Mouse (Mus musculus) layer of hippocampus, adult 9-11 months (tissue): Measurements from ENCODE around the gene Mafk.

ENCODE experiments used
- DNase-seq: peaks from one replicate; pipeline ENCODE4 v3.0.0; 2022

Mafk gene

DNA sequence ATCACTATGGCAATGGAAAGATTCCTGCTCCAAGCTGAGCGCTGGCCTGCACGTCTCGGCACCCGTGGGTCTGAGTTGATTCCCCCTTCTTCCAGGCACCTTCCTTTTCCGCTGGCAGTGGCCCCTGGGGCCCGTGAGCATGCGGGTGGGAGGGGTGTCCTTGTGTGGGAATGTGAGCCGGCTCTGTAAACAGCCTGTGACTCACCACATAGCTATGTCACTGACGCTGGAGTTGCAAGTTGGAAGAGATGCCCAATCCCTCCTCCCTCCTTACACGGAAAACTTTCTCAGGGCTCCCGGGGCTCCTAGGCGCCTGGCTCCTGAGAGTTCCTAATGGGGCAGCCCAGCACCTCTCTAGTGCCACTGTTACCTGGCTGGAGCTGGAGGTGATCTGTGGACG is 5.6 kb downstream of the Mafk start:
- peak; percentile 54 for DNase-seq

DNA sequence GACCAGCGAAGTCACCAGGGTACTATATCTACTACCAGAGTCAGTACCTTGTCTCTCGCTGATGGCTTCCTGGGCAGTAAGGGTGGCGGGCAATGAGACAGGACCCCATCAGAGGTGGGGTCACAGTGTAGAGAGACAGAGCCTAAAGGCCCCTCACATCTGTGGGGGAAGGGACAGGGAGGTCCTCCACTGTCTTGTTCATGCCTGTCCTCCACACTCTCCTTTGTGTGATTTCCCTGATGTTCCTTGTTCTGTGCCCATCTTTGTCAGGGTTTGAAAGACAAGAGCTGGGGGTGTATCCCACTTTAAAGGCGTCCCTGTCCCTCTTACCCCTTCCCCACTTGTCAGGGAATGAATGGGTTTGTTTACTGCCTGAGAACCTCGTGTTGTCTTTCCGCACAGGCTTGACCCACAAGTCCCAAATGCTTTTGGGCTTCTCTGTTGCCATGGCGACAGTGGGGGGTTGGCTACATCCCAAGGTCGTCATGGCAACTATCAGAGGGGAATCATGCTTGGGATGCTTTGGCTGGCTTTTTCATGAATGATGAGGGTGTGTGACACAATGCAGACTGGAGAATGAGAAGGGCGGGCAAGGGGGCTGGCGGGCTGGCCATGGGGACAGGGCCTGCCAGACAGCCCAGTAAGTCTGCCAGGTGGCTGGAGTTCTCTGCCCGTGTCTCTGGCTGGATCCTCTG is 6.3 kb downstream of the Mafk start:
- DNase-seq: peak; percentile 84

DNA sequence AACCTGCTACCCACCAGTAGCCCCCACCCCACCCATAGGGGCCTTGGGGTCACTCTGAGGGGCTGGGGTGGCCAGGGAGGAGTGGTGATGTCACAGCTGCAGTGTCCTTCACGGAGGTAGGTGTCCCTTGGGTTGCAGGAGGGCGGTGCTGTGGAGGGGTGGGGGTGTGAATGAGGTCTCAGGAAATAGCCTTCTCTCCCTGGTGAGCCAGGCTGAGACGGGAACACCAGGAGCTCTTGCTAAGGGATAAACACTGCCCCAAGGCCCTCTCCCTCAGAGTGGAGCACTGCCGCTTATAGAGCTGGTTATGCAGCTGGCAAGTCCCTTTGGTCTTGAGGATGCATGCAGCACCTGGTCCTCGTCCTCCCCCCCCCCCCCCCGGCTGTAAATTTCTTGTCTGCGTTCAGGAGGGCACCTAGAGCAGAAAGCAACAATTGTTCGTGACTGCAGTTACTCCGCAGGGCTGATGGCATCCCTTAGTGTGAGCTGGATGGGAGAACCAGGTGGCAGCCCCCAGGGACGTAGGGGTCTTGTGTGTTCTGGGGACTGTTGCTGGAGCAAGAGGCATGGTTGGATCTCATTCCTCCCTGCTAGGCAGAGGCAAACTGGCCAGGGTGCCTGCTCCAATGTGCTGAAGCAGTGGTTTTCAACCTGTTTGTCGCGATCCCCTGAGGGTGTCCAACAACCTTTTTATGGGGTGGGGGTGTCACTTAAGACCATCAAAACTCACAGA is 7.0 kb downstream of the Mafk start:
- no peak for DNase-seq

DNA sequence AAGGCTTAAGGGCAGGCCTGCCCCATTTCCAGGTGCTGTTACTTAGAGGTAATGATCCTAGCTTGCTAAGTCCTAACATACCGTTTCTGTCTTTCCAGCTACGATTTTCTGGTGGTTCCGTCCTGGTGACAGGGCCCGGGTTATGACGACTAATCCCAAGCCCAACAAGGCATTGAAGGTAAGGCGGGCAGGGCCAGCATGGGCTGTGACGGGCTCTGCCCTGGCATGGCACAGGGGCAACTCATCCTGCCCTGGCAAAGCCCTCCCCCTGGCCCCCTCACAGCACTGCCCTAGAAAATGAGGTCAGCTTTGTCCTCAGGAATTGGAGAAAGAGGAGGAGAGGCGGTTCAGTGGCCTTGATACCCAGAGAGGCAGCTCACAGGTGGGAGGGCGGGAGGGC is 7.7 kb downstream of the Mafk start:
- DNase-seq: no peak

DNA sequence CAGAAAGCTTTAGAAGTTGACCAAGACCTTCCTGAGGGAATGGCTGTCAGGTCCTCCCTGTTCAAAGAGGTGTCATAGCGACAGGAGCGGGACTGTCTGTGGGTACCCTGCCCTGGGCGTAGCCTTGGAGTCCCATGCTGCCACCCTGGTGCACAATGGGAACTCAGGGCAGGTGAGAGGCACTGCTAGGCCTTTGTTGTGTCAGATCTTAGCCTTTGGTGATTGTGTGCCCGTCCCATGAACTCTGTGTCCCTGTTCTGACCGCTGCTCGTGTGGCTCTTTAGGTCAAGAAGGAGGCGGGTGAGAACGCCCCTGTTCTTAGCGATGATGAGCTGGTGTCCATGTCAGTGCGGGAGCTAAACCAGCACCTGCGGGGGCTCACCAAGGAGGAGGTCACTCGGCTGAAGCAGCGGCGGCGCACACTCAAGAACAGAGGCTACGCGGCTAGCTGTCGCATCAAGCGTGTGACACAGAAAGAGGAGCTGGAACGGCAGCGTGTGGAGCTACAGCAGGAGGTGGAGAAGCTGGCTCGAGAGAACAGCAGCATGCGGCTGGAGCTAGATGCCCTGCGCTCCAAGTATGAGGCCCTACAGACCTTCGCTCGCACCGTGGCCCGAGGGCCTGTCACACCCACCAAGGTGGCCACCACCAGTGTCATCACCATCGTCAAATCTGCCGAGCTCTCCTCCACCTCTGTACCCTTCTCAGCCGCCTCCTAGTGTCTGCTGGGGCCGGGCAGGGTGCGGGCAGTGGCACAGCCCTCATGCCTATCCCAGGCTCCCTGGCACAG is 8.7 kb downstream of the Mafk start:
- no peak for DNase-seq

DNA sequence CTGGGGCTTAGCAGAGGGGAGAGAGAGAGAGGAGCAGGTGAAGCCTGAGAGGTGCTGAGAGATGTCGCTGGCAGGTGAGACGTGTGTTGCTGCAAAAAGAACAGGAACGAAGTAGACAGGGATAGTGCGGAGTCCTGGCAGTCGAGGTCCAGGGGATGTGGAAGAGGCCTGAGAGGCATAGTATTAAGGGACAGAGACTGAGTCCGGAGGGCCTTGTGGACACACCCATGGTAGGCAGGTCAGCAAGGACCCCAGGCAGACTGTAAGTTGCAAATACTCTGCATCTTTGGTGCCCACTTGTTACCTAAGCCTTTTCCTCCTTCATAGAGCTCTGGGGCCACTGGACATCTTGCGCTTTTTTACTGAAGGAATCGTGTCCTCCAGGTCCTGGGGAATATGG is 9.9 kb downstream of the Mafk start:
- no peak for DNase-seq

DNA sequence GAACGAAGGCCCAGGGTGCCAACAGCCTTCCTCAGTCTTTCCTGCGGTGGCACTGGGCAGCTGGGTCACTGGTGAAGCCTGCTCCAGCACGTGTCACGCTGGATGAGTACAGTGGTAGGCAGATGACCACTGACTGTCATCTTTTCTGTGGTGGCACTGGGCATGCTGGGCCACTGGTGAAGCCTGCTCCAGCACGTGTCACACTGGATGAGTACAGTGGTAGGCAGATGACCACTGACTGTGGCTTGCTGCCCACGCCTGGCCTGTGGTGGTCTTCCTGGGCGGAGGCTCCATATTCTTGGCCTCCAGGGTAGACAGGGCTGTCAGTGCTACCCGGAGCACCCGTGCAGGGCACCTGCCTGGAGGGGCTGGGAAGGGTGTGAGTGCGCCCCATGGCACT is 10.6 kb downstream of the Mafk start:
- no peak for DNase-seq

DNA sequence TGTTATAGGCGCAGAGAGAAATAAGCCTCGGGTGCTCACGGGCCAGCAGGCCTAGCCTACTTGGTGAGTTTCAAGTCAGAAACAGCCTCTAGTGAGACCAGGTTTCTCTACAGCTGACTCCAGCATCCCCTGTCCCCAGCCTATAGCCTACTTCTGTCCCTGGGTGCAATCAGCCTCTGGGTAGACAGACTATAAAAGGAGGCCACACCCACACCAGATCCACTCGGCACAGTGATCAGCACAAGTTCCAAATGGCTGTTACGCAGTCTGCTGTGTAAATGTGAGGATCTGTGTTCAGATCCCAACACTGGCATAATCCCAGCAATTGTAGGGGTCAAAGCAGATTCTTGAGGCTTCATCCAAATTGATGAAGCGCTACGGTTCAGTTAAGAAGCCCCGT is 11.9 kb downstream of the Mafk start:
- no peak for DNase-seq

DNA sequence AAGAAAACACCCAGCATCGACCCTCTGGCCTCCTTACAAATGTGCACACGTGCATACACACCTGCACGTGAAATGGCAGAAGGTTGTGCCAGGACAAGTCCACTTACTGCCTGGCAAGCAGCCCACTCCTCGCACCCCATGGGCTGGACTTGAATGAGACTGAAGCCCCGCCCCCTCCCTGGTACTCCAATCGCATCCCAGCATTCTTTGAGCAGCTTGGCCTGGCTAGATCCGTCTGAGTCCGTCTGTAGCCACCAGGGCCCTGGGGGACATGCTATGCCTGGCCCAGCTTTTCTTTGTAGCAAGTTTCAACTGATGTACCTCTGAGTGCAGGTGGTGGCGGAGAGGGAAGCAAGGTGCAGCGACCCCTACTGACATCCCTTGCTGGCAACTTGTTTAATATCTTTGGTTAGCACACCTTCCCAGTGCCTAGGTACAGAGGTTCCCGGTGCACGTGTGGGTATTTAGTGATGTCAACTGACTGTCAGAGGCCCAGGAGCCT is 12.3 kb downstream of the Mafk start:
- no peak for DNase-seq

DNA sequence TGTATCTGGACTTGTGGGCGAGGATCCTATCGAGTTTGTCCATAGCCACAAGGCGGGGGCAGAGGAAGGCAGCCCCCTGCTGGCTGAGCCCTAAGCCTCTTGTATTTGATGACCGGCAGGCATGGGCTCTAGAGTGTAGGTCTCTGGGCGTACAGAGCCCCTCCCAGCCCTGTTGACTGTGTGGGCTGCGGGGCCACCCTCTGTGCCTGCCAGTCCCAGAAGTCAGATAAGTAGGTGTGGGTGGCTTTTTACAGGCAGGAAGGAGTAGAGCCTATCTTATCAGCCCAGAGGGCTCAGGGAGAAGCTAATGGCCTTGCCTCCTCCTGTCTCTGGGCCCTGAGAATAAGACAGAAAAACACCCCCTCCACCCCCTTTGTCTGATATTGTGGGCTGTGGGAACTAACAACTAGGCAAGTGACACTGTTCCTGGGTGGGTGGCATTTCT is 12.8 kb downstream of the Mafk start:
- DNase-seq: no peak

DNA sequence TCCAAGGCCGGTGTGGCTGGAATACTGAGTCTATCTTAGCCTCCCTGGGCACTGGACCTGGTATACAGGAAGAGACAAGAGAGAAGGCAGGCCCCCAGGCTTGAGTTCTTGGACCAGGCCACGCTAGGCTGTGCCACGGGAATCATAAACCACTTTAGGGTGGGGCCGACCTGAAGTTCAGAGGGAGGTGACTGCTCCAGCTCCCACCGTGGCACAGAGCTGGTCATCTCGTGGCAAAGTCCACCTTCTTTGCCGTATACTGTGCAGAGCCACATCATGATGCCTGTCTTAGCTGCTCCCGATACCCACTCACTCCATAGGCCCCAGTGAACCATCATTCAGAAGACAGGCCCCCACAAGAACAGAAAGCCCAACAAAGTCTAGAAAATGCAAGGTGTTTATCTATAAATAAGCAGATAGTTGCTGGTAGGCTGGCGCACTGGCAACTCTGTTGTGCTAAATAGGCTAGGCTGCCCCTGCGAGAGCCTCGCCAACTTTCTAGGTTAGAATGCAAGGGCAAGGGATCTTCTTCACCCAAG is 13.3 kb downstream of the Mafk start:
- DNase-seq: no peak

DNA sequence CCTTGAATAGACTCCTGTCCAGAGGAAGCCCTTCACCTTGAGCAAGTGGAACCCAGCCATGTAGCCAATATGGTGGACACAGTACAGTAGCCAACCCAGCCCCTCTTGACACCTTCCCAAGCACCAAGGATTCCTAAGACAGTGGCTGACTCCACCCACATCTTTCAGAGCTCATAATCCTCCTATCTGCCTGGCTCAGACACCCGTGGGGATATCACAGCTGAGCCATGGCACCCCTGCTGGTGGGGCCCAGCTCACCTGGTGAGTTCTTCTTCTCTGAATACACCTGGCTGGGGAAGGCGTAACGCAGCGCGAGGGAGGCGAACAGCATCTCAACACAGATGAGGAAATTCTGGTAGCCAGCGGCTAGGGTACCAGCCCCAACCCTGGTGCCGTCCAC is 14.6 kb downstream of the Mafk start:
- no peak for DNase-seq

DNA sequence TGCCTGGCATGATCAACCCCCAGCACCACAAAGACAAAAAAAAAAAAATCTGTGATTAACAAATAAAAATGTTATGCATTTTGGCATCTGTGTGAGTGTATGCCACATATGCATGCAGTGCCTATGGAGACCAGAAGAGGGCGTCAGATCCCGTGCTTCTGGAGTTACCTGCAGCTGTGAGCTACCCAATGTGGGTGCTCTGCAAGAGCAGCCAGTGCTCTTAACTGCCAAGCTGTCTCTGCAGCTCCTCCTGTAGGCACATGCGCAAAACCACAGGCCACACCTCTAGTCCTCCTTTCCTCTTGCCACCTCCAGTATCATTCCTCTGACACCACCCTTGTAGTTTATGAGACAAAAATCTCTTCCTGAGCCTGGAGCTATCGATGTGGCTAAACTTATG is 18.1 kb downstream of the Mafk start:
- DNase-seq: no peak

DNA sequence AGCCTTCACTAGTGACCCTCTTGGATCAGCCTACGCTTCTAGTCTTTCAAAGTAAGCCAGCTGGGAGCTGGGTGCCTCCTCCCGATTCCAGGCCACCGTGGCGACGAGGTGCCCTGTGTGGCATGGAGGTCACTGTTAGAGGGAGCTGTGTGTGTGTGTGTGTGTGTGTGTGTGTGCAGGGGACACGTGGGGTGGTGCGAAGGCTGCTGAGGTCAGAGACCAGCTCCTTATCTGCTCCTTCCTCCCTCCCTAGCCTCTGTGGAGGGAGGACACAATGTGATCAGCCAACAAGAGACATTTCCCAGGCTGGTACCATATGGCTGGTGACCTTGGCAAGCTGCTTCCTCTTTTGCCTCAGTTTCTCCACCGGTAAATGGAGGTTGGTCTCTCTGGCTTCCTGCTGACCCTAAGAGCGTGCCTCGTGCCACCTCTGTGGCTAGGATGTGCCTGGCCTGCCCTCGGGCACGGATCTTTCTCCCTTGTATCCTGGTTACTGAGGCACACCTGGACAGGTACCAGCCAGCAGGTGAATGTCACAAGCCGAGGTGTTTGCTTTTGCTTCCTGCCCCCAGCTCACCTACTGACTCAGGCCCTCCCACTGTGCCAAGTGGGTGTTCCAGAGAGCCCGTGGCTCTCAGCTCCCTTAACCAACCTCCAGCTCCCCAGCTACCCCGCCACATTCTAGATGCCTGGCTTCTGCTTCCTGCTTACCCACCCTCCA is 20.5 kb downstream of the Mafk start:
- no peak for DNase-seq

DNA sequence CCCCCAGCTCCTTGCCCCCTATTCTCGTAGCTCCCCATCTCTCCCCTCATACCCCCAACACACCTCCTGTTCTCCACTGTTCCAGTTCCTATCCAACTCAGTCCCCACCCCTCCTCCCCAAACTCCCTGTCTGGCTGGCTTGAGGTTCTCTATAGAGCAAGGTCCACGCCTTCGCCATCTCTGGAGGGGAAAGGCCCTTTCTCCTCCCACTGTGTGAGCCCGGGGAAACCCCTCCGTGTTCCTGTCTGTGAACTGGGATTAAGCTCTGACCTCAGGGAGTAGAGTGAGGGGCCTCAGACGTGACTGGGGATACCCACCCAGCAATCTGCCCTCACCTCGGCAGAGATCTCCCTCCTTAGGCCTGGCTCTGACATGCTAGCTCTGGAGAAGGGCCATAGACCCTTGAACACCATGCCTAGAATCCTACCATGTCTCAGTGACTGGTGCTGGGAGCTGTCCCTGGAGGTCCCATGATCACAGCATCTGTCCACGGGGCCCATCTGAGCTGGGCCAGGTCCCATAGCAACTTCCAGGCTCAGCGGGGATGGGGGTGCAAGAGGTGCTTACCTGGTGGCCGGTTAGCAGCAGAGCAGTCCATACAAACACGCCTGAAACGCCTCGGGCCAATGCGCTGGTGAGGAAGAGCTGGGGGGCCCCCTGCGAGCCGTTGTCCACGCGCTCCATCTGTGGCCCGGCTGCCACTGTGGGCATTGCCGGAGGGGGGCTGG is 21.2 kb downstream of the Mafk start:
- no peak for DNase-seq

DNA sequence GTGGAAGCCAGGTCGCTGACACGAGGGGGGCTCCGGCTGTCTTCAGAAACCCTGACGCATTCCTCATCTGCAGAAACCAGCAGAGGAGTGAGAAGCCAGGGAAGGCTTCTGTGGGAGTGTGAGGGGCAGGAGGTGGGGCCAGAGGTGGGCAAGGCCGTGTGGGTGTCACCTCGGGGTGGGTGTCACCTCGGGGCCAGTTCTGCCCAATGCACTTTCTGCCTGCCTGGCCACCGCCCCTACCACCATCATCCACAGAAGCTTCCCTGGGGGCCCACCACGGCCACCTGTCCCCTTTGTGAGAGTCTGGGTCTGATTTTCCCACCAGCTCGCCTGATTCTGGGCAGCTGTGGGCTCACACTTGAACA is 21.8 kb downstream of the Mafk start:
- DNase-seq: no peak

DNA sequence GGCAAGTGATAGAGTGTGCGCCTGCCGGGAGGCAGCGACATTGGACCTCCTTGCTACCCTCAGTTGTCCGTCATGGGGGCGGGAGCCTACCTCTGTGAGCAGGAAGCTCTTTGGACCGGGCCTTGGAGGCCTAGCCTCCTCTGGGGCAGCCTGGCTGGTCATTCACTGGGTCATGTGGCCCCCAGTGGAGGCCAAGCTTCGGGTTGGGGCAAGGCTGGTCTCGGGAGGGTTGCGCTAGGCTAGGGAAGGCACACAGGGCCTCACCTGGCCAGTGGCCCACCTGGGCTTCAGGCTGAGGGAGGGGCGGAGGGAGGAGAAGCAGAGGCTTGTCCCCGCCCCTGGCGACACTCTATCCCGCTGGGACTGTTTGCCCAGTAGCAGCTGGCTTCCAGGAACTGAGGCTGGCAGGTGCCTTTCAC is 22.7 kb downstream of the Mafk start:
- DNase-seq: no peak

DNA sequence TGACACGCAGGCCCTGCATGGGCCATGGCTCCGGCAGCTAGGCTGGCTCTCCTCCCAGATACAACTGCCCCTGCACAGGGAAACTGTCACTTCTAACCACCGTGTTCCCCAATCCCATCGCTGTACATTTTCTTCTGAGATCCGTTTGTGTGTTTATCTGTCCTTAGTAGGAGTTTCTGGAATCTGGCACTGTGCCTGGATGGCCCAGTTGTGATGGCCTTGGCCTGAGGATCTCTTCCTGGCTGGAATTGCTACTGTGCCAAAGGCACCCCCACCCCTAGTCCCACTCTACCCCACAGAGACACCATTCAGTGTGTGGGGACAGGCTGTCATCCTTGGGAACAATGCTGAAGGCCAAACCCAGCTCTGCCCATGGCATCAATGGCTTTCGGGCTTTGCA is 24.7 kb downstream of the Mafk start:
- DNase-seq: no peak

DNA sequence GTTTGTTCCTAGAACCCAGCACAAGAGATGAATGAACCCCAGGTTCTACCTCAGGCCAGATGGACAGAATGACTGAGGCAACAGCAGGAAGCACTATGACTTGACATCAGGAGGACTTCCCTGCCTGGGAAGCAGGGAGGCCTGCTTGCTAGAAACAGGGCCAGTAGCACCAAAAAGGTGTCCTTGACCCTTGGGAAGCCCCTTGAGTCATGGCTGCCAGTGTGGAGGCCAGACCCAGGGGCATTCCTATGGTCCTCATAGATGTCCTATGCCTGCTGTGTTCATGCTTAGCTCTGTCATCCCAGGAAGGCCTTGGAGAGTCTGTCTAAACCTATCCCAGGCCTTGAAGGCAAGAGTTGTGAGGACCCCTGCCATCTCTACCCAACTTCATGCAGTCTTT is 25.1 kb downstream of the Mafk start:
- no peak for DNase-seq

DNA sequence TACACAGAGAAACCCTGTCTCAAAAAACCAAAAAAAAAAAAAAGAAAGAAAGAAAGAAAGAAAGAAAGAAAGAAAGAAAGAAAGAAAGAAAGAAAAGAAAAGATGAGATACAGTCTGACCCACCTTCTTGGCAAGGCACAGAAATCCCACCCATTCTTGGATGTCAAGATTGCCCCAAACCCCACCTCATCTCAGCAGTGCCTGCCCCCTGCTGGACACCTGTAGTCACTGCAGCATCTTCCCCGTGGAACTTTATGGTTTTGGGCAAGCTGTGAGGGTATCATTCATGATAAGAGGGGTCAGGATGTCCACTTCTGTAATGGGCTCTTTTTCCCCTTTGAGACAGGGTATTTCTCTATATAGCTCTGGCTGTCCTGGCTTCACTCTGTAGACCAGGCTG is 26.0 kb downstream of the Mafk start:
- DNase-seq: no peak

DNA sequence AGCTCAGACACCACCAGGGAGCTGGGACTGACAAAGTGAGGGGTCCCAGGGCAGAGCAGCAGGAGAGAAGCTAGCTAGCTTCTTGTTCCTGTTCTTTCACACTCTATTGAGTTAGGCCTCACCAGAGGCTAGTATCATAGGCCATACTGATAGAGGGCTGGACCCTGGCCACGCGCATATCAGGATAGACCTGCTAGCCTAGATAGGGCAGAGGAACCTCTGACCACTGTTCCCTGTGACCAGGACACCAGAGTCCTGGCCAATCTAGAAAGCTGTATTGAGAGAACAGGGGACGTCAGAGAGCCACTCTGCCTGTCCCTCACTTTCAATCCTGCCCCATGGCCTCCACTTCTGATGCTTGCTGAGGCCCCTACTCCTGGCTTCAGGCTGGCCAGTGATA is 26.7 kb downstream of the Mafk start:
- no peak for DNase-seq

DNA sequence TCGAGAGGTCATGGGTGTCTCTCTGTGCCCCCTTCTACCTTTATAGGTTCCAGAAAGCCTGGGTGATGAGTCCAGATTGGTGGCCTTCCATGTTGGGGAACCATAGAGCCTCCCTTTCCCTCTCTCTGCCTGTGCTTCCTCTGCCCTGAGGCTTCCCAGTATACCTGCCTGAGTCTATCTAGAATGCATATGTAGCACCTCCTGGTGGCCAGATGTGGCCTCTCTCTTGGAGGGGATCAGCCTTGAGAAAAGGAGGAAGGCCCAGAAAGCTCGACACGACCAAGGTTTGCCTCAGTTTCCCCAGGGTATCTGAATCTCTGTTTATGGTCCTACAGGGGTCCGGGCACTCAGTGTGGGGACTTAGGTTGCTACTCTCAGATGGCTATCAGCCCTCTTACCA is 27.5 kb downstream of the Mafk start:
- no peak for DNase-seq
